Mouse (Mus musculus) forebrain, embryonic 16.5 days (tissue): ENCODE measurements around the gene Dcakd. TPM values are rescaled to one million over a fixed set of nuclear protein-coding genes. Genes with fewer than 3 reads are reported as not detected.
A peak's percentile ranks its signal among the peaks of the same experiment; 100 is the strongest.
"Not testable (repeated sequence)": the region's sequence is repeated elsewhere in the genome, so short reads cannot be mapped to it uniquely, and the experiment has no call there.

Experiments
- ATAC-seq: fragments of 200-750 bp; cut with Nextera tagmentation; 2 replicates; pipeline ENCODE4 v1.8.0; 2017; ENCODE audit warnings: mild to moderate bottlenecking, moderate library complexity
- H3K27ac ChIP-seq: fragments of 300-500 bp; sonication (generic); 2 replicates; pipeline ENCODE4 v1.5.1; 2014; ENCODE audit warnings: low read length, control low read depth
- H3K27me3 ChIP-seq: fragments of 300-500 bp; sonication (generic); replicated peaks from 2 replicates; pipeline ENCODE4 v1.6.1; 2014; ENCODE audit warnings: low read length; ENCODE audit not compliant: control insufficient read depth, insufficient read depth
- H3K36me3 ChIP-seq: fragments of 300-500 bp; sonication (generic); 2 replicates; pipeline ENCODE4 v1.6.1; 2014; ENCODE audit not compliant: control insufficient read depth, insufficient read depth
- H3K4me1 ChIP-seq: fragments of 300-500 bp; sonication (generic); replicated peaks from 2 replicates; pipeline ENCODE4 v1.6.1; 2014; ENCODE audit warnings: low read length; ENCODE audit not compliant: control insufficient read depth, insufficient read depth
- H3K4me2 ChIP-seq: fragments of 300-500 bp; sonication (generic); 2 replicates; pipeline ENCODE4 v1.6.1; 2014; ENCODE audit warnings: mild to moderate bottlenecking, low read length, control low read depth
- H3K4me3 ChIP-seq: fragments of 300-500 bp; sonication (generic); replicated peaks from 2 replicates; pipeline ENCODE4 v1.5.1; 2014; ENCODE audit warnings: mild to moderate bottlenecking, low read length, control low read depth
- H3K9ac ChIP-seq: fragments of 300-500 bp; sonication (generic); replicated peaks from 2 replicates; pipeline ENCODE4 v1.6.1; 2014; ENCODE audit warnings: low read depth, low read length, control low read depth
- H3K9me3 ChIP-seq: fragments of 300-500 bp; sonication (generic); 2 replicates; pipeline ENCODE4 v1.6.1; 2016; ENCODE audit warnings: low read length; ENCODE audit not compliant: control insufficient read depth
- WGBS: fragments of 180-500 bp; shearing (Covaris S2); extraction: QIAGEN DNeasy Blood & Tissue Kit; methylation state at CpG from one replicate; pipeline ENCODE4 v1.1.7; 2014; 5-methylcytosine and 5-hydroxymethylcytosine counted together
- polyA plus RNA-seq: library from polyadenylated mRNA; unstranded; fragments of >200 nt; fragmentation: Nextera tagmentation; extraction: Ambion mirVana; gene quantifications from 2 replicates; pipeline ENCODE4 v1.2.1, GENCODE M21; 2015

The Dcakd gene
- polyA plus RNA-seq, 1 experiment from 2014 or later = 166 TPM

DNA sequence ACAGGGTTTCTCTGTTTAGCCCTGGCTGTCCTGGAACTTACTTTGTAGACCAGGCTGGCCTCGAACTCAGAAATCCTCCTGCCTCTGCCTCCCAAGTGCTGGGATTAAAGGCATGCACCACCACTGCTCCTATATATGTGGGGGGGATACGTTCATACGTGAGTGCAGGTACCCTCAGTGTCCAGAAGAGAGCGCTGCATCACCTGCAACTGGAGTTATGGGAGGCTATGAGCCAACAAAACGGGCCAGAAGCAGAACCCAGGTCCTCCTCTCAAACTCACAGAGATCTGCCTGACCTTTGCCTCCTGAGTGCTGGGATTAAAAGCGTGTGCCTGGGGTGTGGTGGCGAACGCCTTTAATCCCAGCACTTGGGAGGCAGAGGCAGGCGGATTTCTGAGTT, 52.2 kb downstream of the Dcakd start:
- not testable (repeated sequence) for H3K36me3 ChIP-seq, H3K4me2 ChIP-seq, H3K4me3 ChIP-seq, H3K4me1 ChIP-seq, H3K27me3 ChIP-seq, ATAC-seq, H3K27ac ChIP-seq, H3K9ac ChIP-seq, H3K9me3 ChIP-seq
- 86% methylated on average over 9 of the region's 9 CpGs for WGBS

DNA sequence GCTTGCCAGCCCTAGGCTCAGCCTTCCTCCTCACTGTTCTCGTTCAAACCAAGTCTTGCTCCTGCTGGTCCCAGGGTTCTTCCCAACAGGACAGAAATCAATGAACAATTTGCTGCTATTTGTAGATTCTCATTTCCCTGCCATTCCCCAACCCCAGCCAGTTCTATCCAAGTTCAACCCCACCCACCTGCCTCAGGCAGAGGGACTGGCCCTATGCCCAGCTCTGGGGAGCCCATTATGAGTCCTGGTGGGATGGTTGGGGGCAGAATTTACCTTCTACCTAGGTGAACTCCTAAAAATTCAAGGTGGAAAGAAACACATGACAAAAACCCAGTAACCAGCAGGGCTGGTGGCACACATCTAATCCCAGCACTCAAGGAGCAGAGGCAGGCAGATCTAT, 55.8 kb downstream of the Dcakd start:
- H3K9ac ChIP-seq = no peak overlapping the region
- no peaks in the 10 kb centered on the region for H3K4me1 ChIP-seq
- no peaks in the 10 kb centered on the region for H3K9me3 ChIP-seq
- H3K36me3 ChIP-seq = no peaks in the 10 kb centered on the region
- H3K27ac ChIP-seq = no peak overlapping the region
- no peaks in the 10 kb centered on the region for H3K27me3 ChIP-seq
- no peak for ATAC-seq
- whole genome bisulfite sequencing = 62% methylated on average over 1 of the region's 1 CpGs
- H3K4me3 ChIP-seq = no peak overlapping the region
- no peak overlapping the region for H3K4me2 ChIP-seq

DNA sequence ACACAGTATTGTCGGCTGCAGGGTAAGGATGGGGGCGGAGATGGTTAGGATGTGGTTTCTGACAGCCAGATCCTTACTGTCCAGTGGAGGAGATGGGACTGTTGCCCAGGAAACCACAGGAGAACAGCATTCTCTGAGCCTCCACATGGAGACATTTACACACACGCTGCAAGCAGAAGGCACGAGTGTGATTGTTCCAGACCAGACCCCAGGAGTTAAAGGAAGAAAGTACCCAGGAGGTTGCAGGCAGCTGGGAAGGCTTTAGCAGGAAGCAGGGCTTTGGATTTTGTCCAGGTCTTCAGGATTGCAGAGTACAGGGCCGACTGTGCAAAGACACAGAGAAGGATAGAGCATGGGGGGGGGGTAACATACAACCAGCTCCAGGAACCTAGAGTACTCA, 56.5 kb downstream of the Dcakd start:
- no peak overlapping the region for H3K4me2 ChIP-seq
- no peak overlapping the region for H3K4me3 ChIP-seq
- no peak overlapping the region for H3K27ac ChIP-seq
- no peak overlapping the region for H3K9ac ChIP-seq
- no peaks in the 10 kb centered on the region for H3K36me3 ChIP-seq
- no peaks in the 10 kb centered on the region for H3K27me3 ChIP-seq
- ATAC-seq = no peak
- no peaks in the 10 kb centered on the region for H3K9me3 ChIP-seq
- 51% methylated on average over 5 of the region's 5 CpGs for WGBS
- H3K4me1 ChIP-seq = no peaks in the 10 kb centered on the region

DNA sequence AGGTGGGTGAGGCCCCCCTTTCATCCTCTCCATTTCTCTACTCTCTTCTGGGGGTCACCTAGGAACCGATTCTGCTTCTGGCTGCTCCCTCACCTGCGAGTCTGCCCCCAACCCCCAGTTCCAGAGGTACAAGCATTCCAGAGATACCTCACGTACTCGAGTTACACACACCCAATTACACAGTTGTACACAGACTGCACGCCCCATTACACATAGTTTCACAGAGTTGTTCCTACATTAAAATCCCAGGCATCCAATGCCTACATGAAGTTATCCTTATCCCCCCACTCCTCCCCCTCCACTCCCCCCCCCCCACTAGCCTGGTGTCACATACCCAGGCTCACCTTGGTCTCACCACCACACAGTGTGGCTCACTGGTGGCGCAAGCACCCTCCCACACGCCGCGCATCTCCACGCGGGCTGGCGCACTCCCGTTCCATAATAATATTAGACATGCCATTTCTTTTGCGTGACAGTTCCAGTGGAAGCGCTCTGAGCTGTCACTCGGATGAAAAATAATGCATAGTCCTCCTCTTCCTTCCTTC, 63.5 kb downstream of the Dcakd start:
- Histone ChIP-seq H3K36me3 (no peaks in the 10 kb centered on the region), H3K4me3 (no peak overlapping the region), H3K9ac (no peak overlapping the region), H3K9me3 (no peaks in the 10 kb centered on the region), H3K27ac (no peak overlapping the region), H3K4me1 (peaks cover 15% of the 10 kb centered on the region), H3K4me2 (no peak overlapping the region), H3K27me3 (no peaks in the 10 kb centered on the region)
- WGBS = 61% methylated on average over 16 of the region's 16 CpGs
- peak; percentile 34; the same call in 1 of the 2 replicates for ATAC-seq

DNA sequence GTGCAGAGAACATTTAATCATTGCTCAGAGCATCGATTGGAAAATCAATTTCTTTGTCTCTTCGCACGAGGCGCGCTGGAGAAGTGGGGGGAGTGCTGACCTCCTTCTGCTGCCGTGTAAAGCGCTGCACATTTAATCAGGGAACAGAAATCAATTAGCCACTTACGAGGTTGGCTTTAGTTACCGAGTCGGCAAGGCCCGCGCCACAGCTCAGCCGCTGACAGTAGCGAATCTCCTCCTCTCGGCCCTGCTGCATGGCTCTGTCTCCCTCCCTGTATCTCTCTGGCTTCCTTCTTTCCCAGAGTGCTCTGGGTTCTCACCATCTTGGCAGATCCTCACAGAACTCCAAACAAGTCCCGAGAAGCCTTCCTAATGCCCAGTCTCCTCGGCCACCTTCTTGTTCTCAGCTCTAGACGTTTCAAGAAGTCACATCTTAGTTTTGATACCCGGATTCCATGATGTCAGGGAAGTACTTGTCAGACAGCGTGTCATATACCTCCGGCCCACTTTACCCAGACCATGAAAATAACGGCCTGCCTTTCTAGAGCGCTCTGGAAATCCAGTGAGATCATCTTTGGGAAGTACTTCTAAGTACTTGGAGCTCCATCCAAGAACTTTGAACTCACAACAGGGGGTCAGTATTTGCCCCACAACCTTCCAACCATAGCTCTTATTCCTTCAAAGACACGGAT, 64.1 kb downstream of the Dcakd start:
- Histone ChIP-seq H3K4me2 (peak overlapping the region; percentile 47), H3K27me3 (no peaks in the 10 kb centered on the region), H3K4me3 (no peak overlapping the region), H3K36me3 (no peaks in the 10 kb centered on the region), H3K4me1 (peaks cover 15% of the 10 kb centered on the region), H3K9ac (peak overlapping the region; percentile 44), H3K27ac (peak overlapping the region; percentile 52; the same call in 1 of the 2 replicates), H3K9me3 (no peaks in the 10 kb centered on the region)
- 12% methylated on average over 24 of the region's 24 CpGs for WGBS
- ATAC-seq = peak; percentile 50

DNA sequence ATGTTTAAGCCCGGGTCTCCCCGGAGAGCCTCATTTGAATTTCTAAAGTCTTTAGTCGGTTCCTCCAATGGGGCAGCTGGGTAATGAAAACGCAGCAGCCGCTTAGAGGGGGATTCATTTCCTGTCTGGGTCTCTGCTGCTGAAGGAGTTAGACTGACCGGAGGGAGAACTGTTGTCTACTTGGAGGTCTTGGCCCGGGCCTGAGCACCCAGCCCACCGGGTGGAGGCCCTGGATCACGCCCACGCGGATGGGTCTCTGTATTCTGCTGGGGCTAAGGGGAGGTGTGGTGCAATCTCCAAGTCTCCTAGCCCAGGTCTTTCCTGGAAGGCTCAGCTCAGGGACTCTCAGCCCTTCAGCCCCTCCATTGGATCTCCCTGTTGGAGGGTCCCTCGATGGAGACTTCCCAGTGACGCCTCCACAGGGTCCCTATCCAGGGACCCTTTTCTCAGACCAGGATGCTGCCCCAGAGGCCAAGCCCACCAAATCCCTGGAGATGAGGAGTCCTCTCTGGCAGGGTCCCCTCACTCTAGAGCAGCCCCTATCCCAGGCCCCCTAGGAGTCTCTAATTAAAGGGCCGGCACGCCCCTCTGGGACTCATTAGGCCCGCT, 64.8 kb downstream of the Dcakd start:
- Histone ChIP-seq H3K27me3 (no peaks in the 10 kb centered on the region), H3K27ac (peak overlapping the region; percentile 52), H3K4me3 (peak overlapping the region; percentile 22; the same call in 1 of the 2 replicates), H3K9me3 (no peaks in the 10 kb centered on the region), H3K9ac (peak overlapping the region; percentile 44), H3K36me3 (no peaks in the 10 kb centered on the region), H3K4me2 (peak overlapping the region; percentile 47), H3K4me1 (peaks cover 15% of the 10 kb centered on the region)
- 2% methylated on average over 16 of the region's 16 CpGs for WGBS
- ATAC-seq = peak; percentile 57

DNA sequence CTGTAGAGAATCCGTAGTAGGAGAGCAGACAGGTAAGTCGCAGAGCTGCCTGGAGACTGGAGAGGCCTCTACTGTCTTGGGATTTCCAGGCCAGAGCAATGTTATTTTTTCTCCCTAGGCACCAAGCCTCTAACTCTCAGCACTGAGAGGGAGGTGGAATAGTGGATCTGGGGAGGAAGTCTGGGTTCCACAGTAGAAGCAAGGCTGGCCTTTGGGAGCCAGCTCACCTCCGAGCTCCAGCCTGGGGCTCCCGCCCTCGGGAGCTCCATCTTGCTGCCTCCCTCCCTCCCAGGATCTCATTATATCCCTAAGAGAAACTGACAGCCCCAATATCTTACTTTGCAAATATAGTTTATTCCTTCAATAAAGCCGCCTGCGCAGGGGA, 65.3 kb downstream of the Dcakd start:
- H3K27ac ChIP-seq = no peak overlapping the region; the same call in 1 of the 2 replicates
- 18% methylated on average over 7 of the region's 7 CpGs for WGBS
- ATAC-seq = 0 out of 2 replicates have a peak, but pooled peaks have one; percentile 3
- H3K4me2 ChIP-seq = peak overlapping the region; percentile 47
- H3K9ac ChIP-seq = peak overlapping the region; percentile 44
- peak overlapping the region; percentile 22; the same call in 1 of the 2 replicates for H3K4me3 ChIP-seq
- no peaks in the 10 kb centered on the region for H3K36me3 ChIP-seq
- H3K27me3 ChIP-seq = no peaks in the 10 kb centered on the region
- peaks cover 15% of the 10 kb centered on the region for H3K4me1 ChIP-seq
- no peaks in the 10 kb centered on the region for H3K9me3 ChIP-seq

DNA sequence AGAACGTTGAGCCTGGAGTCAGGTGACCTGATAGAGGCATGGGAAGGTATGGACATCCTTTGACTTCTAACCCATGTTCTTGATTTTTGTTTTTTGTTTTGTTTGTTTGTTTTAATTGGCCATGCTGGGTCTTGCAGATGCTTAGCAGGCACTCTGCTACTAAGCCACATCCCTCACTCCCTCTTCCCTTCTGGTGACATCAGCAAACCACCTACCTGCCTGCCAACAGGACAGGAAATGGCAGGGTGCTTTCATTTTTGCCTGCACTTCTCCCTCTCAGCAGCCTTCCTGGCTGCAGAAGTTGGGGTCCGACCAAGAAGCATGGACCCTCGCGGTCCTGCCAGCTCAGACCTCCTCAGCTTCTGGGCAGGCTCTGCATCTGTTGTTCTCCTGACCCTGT, 67.1 kb downstream of the Dcakd start:
- no peak overlapping the region for H3K9ac ChIP-seq
- peaks cover 25% of the 10 kb centered on the region for H3K4me1 ChIP-seq
- H3K27ac ChIP-seq = no peak overlapping the region
- no peaks in the 10 kb centered on the region for H3K27me3 ChIP-seq
- H3K4me3 ChIP-seq = no peak overlapping the region
- no peaks in the 10 kb centered on the region for H3K36me3 ChIP-seq
- 93% methylated on average over 4 of the region's 4 CpGs for WGBS
- no peak overlapping the region for H3K4me2 ChIP-seq
- no peaks in the 10 kb centered on the region for H3K9me3 ChIP-seq
- ATAC-seq = no peak

DNA sequence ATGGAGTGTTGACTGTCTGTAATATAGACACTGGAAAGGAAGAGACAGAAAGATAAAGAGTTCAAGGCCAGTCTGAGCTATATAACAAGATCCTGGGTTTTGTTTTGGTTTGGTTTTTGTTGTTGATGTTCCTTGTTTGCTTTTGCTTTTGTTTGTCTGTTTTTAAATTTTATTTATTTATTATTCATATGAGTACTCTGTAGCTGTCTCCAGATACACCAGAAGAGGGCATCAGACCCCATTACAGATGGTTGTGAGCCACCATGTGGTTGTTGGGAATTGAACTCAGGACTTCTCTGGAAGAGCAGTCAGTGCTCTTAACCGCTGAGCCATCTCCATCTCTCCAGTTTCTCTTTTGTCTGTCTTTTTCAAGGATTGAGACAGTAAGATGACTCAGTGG, 69.3 kb downstream of the Dcakd start:
- peaks cover 22% of the 10 kb centered on the region for H3K4me1 ChIP-seq
- no peak overlapping the region for H3K4me2 ChIP-seq
- no peak for ATAC-seq
- no peaks in the 10 kb centered on the region for H3K27me3 ChIP-seq
- no peaks in the 10 kb centered on the region for H3K9me3 ChIP-seq
- no peak overlapping the region for H3K27ac ChIP-seq
- WGBS = 84% methylated on average over 1 of the region's 1 CpGs
- H3K36me3 ChIP-seq = no peaks in the 10 kb centered on the region
- no peak overlapping the region for H3K4me3 ChIP-seq
- H3K9ac ChIP-seq = no peak overlapping the region
